Mouse (Mus musculus): ENCODE measurements at regions not wholly inside any gene's neighbourhood (a gene's known extent, or its start where the extent isn't known, plus 50 kb on each side); places are given as distances from the start of the nearest gene placed in this dataset.

GRCm38 (mm10) chr16:64068787-64069673 lies 205.1 kb upstream of the Epha3 start:
- DNase-seq (ENCODE audit: extremely low spot score in 1 of 2, low spot score in 1 of 2), result peak; percentile 3 to 19

- no peak for DNase-seq (ENCODE audit: extremely low spot score in 1 of 2, low spot score in 1 of 2)
Observed at GRCm38 (mm10) chr16:64062584-64062983, 198.6 kb upstream of the Epha3 start.

GRCm38 (mm10) chr16:64058712-64059111 lies 194.7 kb upstream of the Epha3 start:
- DNase-seq (ENCODE audit: extremely low spot score in 1 of 2, low spot score in 1 of 2), result no peak

GRCm38 (mm10) chr16:64054346-64054745 lies 190.4 kb upstream of the Epha3 start:
- DNase-seq (ENCODE audit: extremely low spot score in 1 of 2, low spot score in 1 of 2), result no peak

- no peak for DNase-seq (ENCODE audit: extremely low spot score in 1 of 2, low spot score in 1 of 2)
Observed at GRCm38 (mm10) chr16:64048026-64048425, 184.1 kb upstream of the Epha3 start.

GRCm38 (mm10) chr16:64033049-64033448 lies 169.1 kb upstream of the Epha3 start:
- DNase-seq (ENCODE audit: extremely low spot score in 1 of 2, low spot score in 1 of 2), result no peak

- DNase-seq (ENCODE audit: extremely low spot score in 1 of 2, low spot score in 1 of 2), result no peak
Observed at GRCm38 (mm10) chr16:64023981-64024380, 160.0 kb upstream of the Epha3 start.

GRCm38 (mm10) chr16:64000884-64001283 lies 136.9 kb upstream of the Epha3 start:
- DNase-seq (ENCODE audit: extremely low spot score in 1 of 2, low spot score in 1 of 2), result peak in 1 of 2 experiments; percentile 19

GRCm38 (mm10) chr16:63967407-63967806 lies 103.4 kb upstream of the Epha3 start:
- DNase-seq (ENCODE audit: extremely low spot score in 1 of 2, low spot score in 1 of 2), result no peak

GRCm38 (mm10) chr16:63960786-63961185 lies 96.8 kb upstream of the Epha3 start:
- no peak for DNase-seq (ENCODE audit: extremely low spot score in 1 of 2, low spot score in 1 of 2)

GRCm38 (mm10) chr16:63958154-63958553 lies 94.2 kb upstream of the Epha3 start:
- DNase-seq (ENCODE audit: extremely low spot score in 1 of 2, low spot score in 1 of 2), result peak in 1 of 2 experiments; percentile 32

GRCm38 (mm10) chr16:63925195-63925594 lies 61.2 kb upstream of the Epha3 start:
- DNase-seq (ENCODE audit: extremely low spot score in 1 of 2, low spot score in 1 of 2), result no peak

GRCm38 (mm10) chr16:63921146-63921545 lies 57.2 kb upstream of the Epha3 start:
- no peak for DNase-seq (ENCODE audit: extremely low spot score in 1 of 2, low spot score in 1 of 2)

Data from frontal cortex, adult 2 months (tissue).